Mouse (Mus musculus) heart, adult 2 months (tissue): ENCODE measurements around the gene Ddr2.

Experiments used
- CTCF ChIP-seq: fragments of 200-600 bp; IDR thresholded peaks from 2 replicates; pipeline ENCODE4 v1.8.1; 2022; ENCODE audit warnings: antibody characterized with exemption, mild to moderate bottlenecking, moderate library complexity
- EP300 ChIP-seq: fragments of 200-500 bp; IDR thresholded peaks from 2 replicates; pipeline ENCODE4 v1.6.1; 2011; ENCODE audit warnings: low read depth, low read length, control low read depth; ENCODE audit not compliant: insufficient read depth

DNA sequence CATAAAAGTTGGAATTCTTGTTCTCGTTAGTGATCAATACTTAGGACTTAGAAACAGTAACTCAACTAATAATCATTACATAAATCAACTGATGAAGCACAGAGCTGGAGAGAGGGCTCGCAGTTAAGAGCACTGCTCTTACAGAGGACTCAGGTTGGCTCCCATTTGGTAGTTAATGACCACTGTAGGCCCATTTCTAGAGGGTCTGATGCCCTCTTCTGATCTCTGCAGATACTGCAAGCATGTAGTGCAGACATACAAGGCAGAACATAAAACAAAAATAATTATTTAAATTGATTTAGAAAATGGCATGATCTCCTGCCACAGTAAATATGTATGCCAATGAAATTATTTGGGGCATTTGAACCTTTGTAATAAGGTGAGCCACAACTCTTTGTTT lies 49.1 kb upstream of the Ddr2 start:
- TF ChIP-seq CTCF = peak; percentile 19; the same call in 1 of the 2 replicates
- TF ChIP-seq EP300 = no peak
